Mouse (Mus musculus): Measurements from ENCODE around the gene Arhgap31. TPM values are rescaled to one million over a fixed set of nuclear protein-coding genes. Genes with fewer than 3 reads are reported as not detected.
"Not testable (repeated sequence)": the region's sequence is repeated elsewhere in the genome, so short reads cannot be mapped to it uniquely, and the experiment has no call there.

Gene Arhgap31
- total RNA-seq, 2 experiments from 2014 or later = 14.7 to 17.8 TPM

- no peak for DNase-seq (ENCODE audit: low spot score in 2 of 2)
These were observed 24.4 kb downstream of the Arhgap31 start for GRCm38 (mm10) chr16:38688531-38689264.

- DNase-seq (ENCODE audit: low spot score in 2 of 2) = no peak
These were observed 25.4 kb downstream of the Arhgap31 start for GRCm38 (mm10) chr16:38687673-38688072.

GRCm38 (mm10) chr16:38683094-38683493, 30.0 kb downstream of the Arhgap31 start:
- no peak for DNase-seq (ENCODE audit: low spot score in 2 of 2)

- DNase-seq (ENCODE audit: low spot score in 2 of 2) = no peak
These were observed 31.8 kb downstream of the Arhgap31 start for GRCm38 (mm10) chr16:38681313-38681712.

- DNase-seq (ENCODE audit: low spot score in 2 of 2) = no peak
These were observed 33.5 kb downstream of the Arhgap31 start for GRCm38 (mm10) chr16:38679431-38680021.

GRCm38 (mm10) chr16:38678853-38679252, 34.2 kb downstream of the Arhgap31 start:
- DNase-seq (ENCODE audit: low spot score in 2 of 2) = no peak

GRCm38 (mm10) chr16:38677941-38678340, 35.1 kb downstream of the Arhgap31 start:
- DNase-seq (ENCODE audit: low spot score in 2 of 2) = not testable (repeated sequence)

- no peak for DNase-seq (ENCODE audit: low spot score in 2 of 2)
These were observed 35.9 kb downstream of the Arhgap31 start for GRCm38 (mm10) chr16:38677171-38677570.

- DNase-seq (ENCODE audit: low spot score in 2 of 2) = no peak
These were observed 36.4 kb downstream of the Arhgap31 start for GRCm38 (mm10) chr16:38676647-38677046.

- no peak for DNase-seq (ENCODE audit: low spot score in 2 of 2)
These were observed 37.3 kb downstream of the Arhgap31 start for GRCm38 (mm10) chr16:38675600-38676335.

GRCm38 (mm10) chr16:38674891-38675290, 38.2 kb downstream of the Arhgap31 start:
- DNase-seq (ENCODE audit: low spot score in 2 of 2) = no peak

GRCm38 (mm10) chr16:38673511-38673910, 39.6 kb downstream of the Arhgap31 start:
- DNase-seq (ENCODE audit: low spot score in 2 of 2) = peak; percentile 61 to 64

GRCm38 (mm10) chr16:38672947-38673346, 40.1 kb downstream of the Arhgap31 start:
- no peak for DNase-seq (ENCODE audit: low spot score in 2 of 2)

- no peak for DNase-seq (ENCODE audit: low spot score in 2 of 2)
These were observed 40.7 kb downstream of the Arhgap31 start for GRCm38 (mm10) chr16:38672370-38672769.

GRCm38 (mm10) chr16:38670621-38671390, 42.3 kb downstream of the Arhgap31 start:
- no peak for DNase-seq (ENCODE audit: low spot score in 2 of 2)

- DNase-seq (ENCODE audit: low spot score in 2 of 2) = no peak
These were observed 44.0 kb downstream of the Arhgap31 start for GRCm38 (mm10) chr16:38668871-38669675.

- no peak for DNase-seq (ENCODE audit: low spot score in 2 of 2)
These were observed 46.6 kb downstream of the Arhgap31 start for GRCm38 (mm10) chr16:38666523-38666922.

- DNase-seq (ENCODE audit: low spot score in 2 of 2) = no peak
These were observed 47.1 kb downstream of the Arhgap31 start for GRCm38 (mm10) chr16:38666016-38666415.

- DNase-seq (ENCODE audit: low spot score in 2 of 2) = no peak
These were observed 50.5 kb downstream of the Arhgap31 start for GRCm38 (mm10) chr16:38662575-38662974.

- DNase-seq (ENCODE audit: low spot score in 2 of 2) = no peak
These were observed 58.8 kb downstream of the Arhgap31 start for GRCm38 (mm10) chr16:38654308-38654707.
